Mouse (Mus musculus) spleen, adult 2 months (tissue): ENCODE results near the gene Lnx2. TPM values are rescaled to one million over a fixed set of nuclear protein-coding genes. Genes with fewer than 3 reads are reported as not detected.
A peak's percentile ranks its signal among the peaks of the same experiment; 100 is the strongest.

ENCODE experiments used
- DNase-seq, 2 experiments: peaks; one replicate each; pipeline versions ENCODE4 v3.0.0 to v3.0.0-alpha.2; 2012 to 2021; ENCODE audit warnings: low spot score in 2 of 2, low read depth in 1 of 2
- H3K27ac ChIP-seq: fragments of 200-500 bp; 2 replicates; pipeline ENCODE4 v1.5.1; 2012; ENCODE audit warnings: low read length, inconsistent platforms; ENCODE audit not compliant: insufficient read depth
- H3K27me3 ChIP-seq: fragments of 200-500 bp; 2 replicates; pipeline ENCODE4 v1.6.1; 2012; ENCODE audit warnings: mild to moderate bottlenecking, moderate library complexity, low read length, inconsistent platforms; ENCODE audit not compliant: control insufficient read depth, insufficient read depth
- H3K36me3 ChIP-seq: fragments of 200-500 bp; 2 replicates; pipeline ENCODE4 v1.6.1; 2012; ENCODE audit warnings: mild to moderate bottlenecking, low read length, inconsistent platforms; ENCODE audit not compliant: control insufficient read depth, insufficient read depth
- H3K4me1 ChIP-seq: fragments of 200-500 bp; 2 replicates; pipeline ENCODE4 v1.6.1; 2011; ENCODE audit warnings: inconsistent platforms; ENCODE audit not compliant: control insufficient read depth, insufficient read depth, insufficient read length
- H3K4me3 ChIP-seq: fragments of 200-500 bp; 2 replicates; pipeline ENCODE4 v1.5.1; 2011; ENCODE audit warnings: mild to moderate bottlenecking, inconsistent platforms; ENCODE audit not compliant: insufficient read depth, insufficient read length; ENCODE audit errors: extremely low read depth
- CTCF ChIP-seq: fragments of 200-500 bp; IDR thresholded peaks from 2 replicates; pipeline ENCODE4 v1.5.1; 2011; ENCODE audit warnings: mild to moderate bottlenecking, inconsistent platforms; ENCODE audit not compliant: insufficient read depth, insufficient read length, insufficient replicate concordance; ENCODE audit errors: extremely low read depth
- POLR2A ChIP-seq: fragments of 200-500 bp; IDR thresholded peaks from 2 replicates; pipeline ENCODE4 v1.6.1; 2011; ENCODE audit warnings: low read depth, low read length, inconsistent platforms
- WGBS: fragments of 180-500 bp; shearing (Covaris S2); methylation state at CpG from one replicate; pipeline ENCODE4 v1.1.7; 2018; 5-methylcytosine and 5-hydroxymethylcytosine counted together
- polyA plus RNA-seq: library from polyadenylated mRNA; depleted of rRNA; stranded (reverse); fragments of >200 nt; gene quantifications from 2 replicates; pipeline ENCODE4 v1.2.3, GENCODE M21; 2012

The Lnx2 gene
- polyA plus RNA-seq, 1 experiment, result 21.3 TPM

GRCm38 (mm10) chr5:147092448-147092847, 16.1 kb upstream of the Lnx2 start:
- TF ChIP-seq CTCF, result no peak
- no peak for TF ChIP-seq POLR2A
- H3K4me1 ChIP-seq, result no peaks in the 10 kb centered on the region
- H3K27ac ChIP-seq, result no peak overlapping the region
- H3K4me3 ChIP-seq, result no peak overlapping the region
- 90% methylated on average over 7 of the region's 7 CpGs for WGBS
- H3K27me3 ChIP-seq, result no peaks in the 10 kb centered on the region
- no peak for DNase-seq
- peaks cover 3% of the 10 kb centered on the region; the same call in 1 of the 2 replicates for H3K36me3 ChIP-seq

GRCm38 (mm10) chr5:147090256-147090963, 14.0 kb upstream of the Lnx2 start:
- TF ChIP-seq POLR2A, result no peak
- TF ChIP-seq CTCF, result no peak
- no peak for DNase-seq
- Histone ChIP-seq H3K4me3 (no peak overlapping the region), H3K27ac (no peak overlapping the region), H3K27me3 (no peaks in the 10 kb centered on the region), H3K4me1 (no peaks in the 10 kb centered on the region), H3K36me3 (peaks cover 3% of the 10 kb centered on the region; the same call in 1 of the 2 replicates)
- 88% methylated on average over 11 of the region's 11 CpGs for WGBS

DNA sequence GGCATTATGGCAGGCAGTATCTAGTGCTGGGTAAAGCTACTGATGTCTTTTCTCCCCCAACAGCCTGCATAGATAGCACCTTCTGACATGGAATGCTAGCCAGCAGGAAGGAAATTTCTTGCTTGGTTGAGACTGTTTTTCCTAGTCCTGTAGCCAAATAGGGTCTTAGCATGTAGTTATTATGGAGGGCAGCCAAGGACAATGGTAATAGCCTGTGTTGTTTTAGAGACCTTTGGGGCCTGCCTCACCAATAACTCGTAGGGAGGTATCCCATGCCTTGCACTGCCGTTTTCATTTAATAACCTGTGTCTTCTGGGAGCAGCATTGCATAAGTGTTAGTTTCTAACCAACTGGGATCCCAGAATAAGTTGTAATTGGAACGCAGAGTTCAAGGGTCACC, 13.4 kb upstream of the Lnx2 start:
- H3K4me3 ChIP-seq, result no peak overlapping the region
- TF ChIP-seq CTCF (no peak), POLR2A (no peak)
- no peaks in the 10 kb centered on the region for H3K27me3 ChIP-seq
- no peak for DNase-seq
- 91% methylated on average over 3 of the region's 3 CpGs for WGBS
- H3K27ac ChIP-seq, result no peak overlapping the region
- no peaks in the 10 kb centered on the region; the same call in 1 of the 2 replicates for H3K4me1 ChIP-seq
- peaks cover 3% of the 10 kb centered on the region; the same call in 1 of the 2 replicates for H3K36me3 ChIP-seq

- Histone ChIP-seq H3K27me3 (no peaks in the 10 kb centered on the region), H3K27ac (no peak overlapping the region), H3K4me3 (no peak overlapping the region), H3K36me3 (no peaks in the 10 kb centered on the region; the same call in none of the 2 replicates), H3K4me1 (no peaks in the 10 kb centered on the region; the same call in 1 of the 2 replicates)
- TF ChIP-seq CTCF, result no peak
- TF ChIP-seq POLR2A, result no peak
- no peak for DNase-seq
- 91% methylated on average over 4 of the region's 4 CpGs for WGBS
Measured at GRCm38 (mm10) chr5:147086816-147087215, 10.4 kb upstream of the Lnx2 start.

DNA sequence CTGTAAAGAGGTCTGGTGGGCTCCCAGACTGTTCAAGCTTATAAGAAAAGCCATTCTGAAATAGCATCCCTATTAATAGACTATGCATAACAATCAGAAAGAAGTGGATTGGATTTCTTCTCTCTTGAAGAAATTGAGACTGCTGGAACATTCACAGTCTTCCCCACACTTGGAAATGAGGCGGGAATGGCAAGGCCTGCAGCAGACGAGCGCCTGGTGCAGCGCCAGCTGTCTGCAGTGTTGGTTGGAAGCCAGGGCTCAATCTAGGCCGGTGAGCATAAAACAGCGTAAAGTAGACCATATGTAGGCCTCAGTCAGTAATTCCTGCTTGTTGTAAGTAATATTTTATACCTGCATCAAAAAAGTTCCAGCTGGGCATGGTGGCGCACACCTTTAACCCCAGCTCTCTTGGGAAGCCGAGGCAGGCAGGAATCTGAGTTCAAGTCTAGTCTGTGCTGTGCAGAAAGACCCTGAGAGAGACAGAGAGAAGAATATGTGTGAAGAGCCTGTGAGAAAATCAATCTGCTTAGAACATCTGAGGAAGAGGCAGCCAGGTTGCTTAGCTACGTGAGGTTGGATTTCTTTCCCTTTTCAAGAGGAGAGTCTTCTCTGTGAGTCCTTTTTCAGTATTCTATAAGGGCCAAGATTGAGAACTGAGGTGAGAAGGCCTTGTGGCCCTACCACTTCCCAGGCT, 9.0 kb upstream of the Lnx2 start:
- TF ChIP-seq POLR2A, result no peak
- no peak for TF ChIP-seq CTCF
- Histone ChIP-seq H3K36me3 (peaks cover 2% of the 10 kb centered on the region), H3K27me3 (no peaks in the 10 kb centered on the region), H3K4me1 (no peaks in the 10 kb centered on the region; the same call in 1 of the 2 replicates), H3K27ac (no peak overlapping the region), H3K4me3 (no peak overlapping the region)
- no peak for DNase-seq
- 94% methylated on average over 9 of the region's 9 CpGs for WGBS

DNA sequence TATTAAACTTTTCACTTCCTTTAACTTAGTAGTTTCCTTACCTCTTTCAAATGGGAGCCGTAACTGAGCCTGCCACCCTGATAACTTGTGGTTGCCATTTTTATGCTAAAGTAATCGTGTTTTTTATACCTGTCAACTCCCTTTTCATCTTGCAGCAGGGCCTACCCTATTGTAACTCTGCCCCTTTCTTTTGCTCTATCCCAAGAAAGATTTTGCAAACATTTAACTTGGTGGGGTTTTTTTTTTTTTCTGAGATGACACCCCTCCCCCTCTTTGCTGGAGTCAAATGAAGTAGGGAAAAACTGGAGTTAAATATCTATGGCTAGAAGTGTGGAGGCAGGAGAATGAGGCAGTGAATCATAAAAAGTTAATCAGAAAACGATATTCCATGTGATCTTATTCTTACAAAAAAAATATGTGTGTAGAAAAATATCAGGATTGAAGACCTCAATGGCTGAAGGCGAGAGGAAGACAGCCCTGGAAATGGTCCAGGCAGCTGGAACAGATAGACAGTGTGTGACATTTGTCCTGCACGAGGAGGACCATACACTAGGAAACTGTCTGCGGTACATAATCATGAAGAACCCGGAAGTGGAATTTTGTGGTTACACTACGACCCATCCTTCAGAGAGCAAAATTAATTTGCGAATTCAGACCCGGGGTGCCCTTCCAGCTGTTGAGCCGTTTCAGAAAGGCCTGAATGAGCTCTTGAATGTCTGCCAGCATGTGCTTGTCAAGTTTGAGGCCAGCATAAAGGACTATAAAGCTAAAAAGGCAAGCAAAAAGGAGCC, 1.9 kb upstream of the Lnx2 start:
- 48% methylated on average over 11 of the region's 11 CpGs for WGBS
- no peak for DNase-seq
- H3K27ac ChIP-seq, result no peak overlapping the region
- no peak for TF ChIP-seq CTCF
- TF ChIP-seq POLR2A, result no peak
- peaks cover 2% of the 10 kb centered on the region for H3K36me3 ChIP-seq
- H3K4me3 ChIP-seq, result peak overlapping the region; percentile 87
- no peaks in the 10 kb centered on the region for H3K27me3 ChIP-seq
- H3K4me1 ChIP-seq, result peaks cover 4% of the 10 kb centered on the region; the same call in 1 of the 2 replicates
